10 mouse cellular contexts compared by ENCODE assay signal in genomic region chr4:82403975-82404651, GRCm38 (mm10).
DNase-seq lines count a peak whose midpoint lies in the region; ATAC-seq and TF ChIP-seq lines count a peak whose summit lies in the region.
"Had no signal": no experiment of that assay in that cellular context is flagged by ENCODE, and none has a peak within 500 bp of the region (broad histone marks: within the 10 kb centered on the region; RNA-seq: fewer than 3 reads in every experiment).

No protein-coding gene starts in this region.

- ATAC-seq in liver, embryonic 11.5 days (replicated peaks; ENCODE audit: low FRiP score), result no peak
- peak; percentile 28; the same call in 1 of the 2 replicates for ATAC-seq in kidney, embryonic 16.5 days (ENCODE audit: low FRiP score, low TSS enrichment)
- peak; percentile 48; the same call in 1 of the 2 replicates for ATAC-seq in stomach, embryonic 16.5 days (ENCODE audit: insufficient read depth, low FRiP score)

- H3K9ac ChIP-seq in liver, embryonic 11.5 days (ENCODE audit: low read depth, low read length), result no peak overlapping the region
- no peak overlapping the region for H3K9ac ChIP-seq in kidney, embryonic 16.5 days (replicated peaks; ENCODE audit: low read length)
- no peak overlapping the region for H3K9ac ChIP-seq in stomach, embryonic 16.5 days (ENCODE audit: low read length)

- H3K4me1 ChIP-seq in liver, embryonic 11.5 days (replicated peaks; ENCODE audit: control insufficient read depth, insufficient read depth, low read length), result peaks cover 19% of the 10 kb centered on the region
- peaks cover 33% of the 10 kb centered on the region for H3K4me1 ChIP-seq in kidney, embryonic 16.5 days (ENCODE audit: insufficient read depth, low read length)
- H3K4me1 ChIP-seq in lung, adult 2 months (ENCODE audit: control insufficient read depth, insufficient read depth, low read length), result peaks cover 33% of the 10 kb centered on the region
- H3K4me1 ChIP-seq in stomach, embryonic 16.5 days (ENCODE audit: control insufficient read depth, insufficient read depth, low read length), result peaks cover 53% of the 10 kb centered on the region

- no peaks in the 10 kb centered on the region for H3K9me3 ChIP-seq in liver, embryonic 11.5 days (ENCODE audit: control insufficient read depth, low read length)
- H3K9me3 ChIP-seq in kidney, embryonic 16.5 days (ENCODE audit: low read length), result no peaks in the 10 kb centered on the region
- H3K9me3 ChIP-seq in stomach, embryonic 16.5 days (replicated peaks; ENCODE audit: control insufficient read depth, low read length), result no peaks in the 10 kb centered on the region

- no peaks in the 10 kb centered on the region for H3K36me3 ChIP-seq in liver, embryonic 11.5 days (ENCODE audit: control insufficient read depth, insufficient read depth, low read length)
- H3K36me3 ChIP-seq in kidney, embryonic 16.5 days (ENCODE audit: insufficient read depth, low read length), result no peaks in the 10 kb centered on the region
- no peaks in the 10 kb centered on the region for H3K36me3 ChIP-seq in stomach, embryonic 16.5 days (ENCODE audit: control insufficient read depth, insufficient read depth, low read length)
- H3K36me3 ChIP-seq: G1E had no signal

- no peak for TF ChIP-seq CTCF in lung, adult 2 months (IDR thresholded peaks at IDR 0.05; ENCODE audit: insufficient read depth, low read length)

- WGBS in liver, embryonic 11.5 days, result 69% methylated on average over 13 of the region's 13 CpGs
- 56% methylated on average over 13 of the region's 13 CpGs for WGBS in kidney, embryonic 16.5 days
- WGBS in lung, adult 2 months, result 23% methylated on average over 13 of the region's 13 CpGs
- 40% methylated on average over 13 of the region's 13 CpGs for WGBS in stomach, embryonic 16.5 days

- H3K27ac ChIP-seq in liver, embryonic 11.5 days (ENCODE audit: low read depth, low read length), result 0 out of 2 replicates have a peak overlapping the region, but pooled peaks have one; percentile 38
- H3K27ac ChIP-seq in kidney, embryonic 16.5 days (ENCODE audit: low read length), result peak overlapping the region; percentile 19; the same call in 1 of the 2 replicates
- peak overlapping the region; percentile 65 for H3K27ac ChIP-seq in stomach, embryonic 16.5 days (ENCODE audit: low read length)

- H3K27me3 ChIP-seq in liver, embryonic 11.5 days (replicated peaks; ENCODE audit: control insufficient read depth, insufficient read depth, low read length), result no peaks in the 10 kb centered on the region
- no peaks in the 10 kb centered on the region for H3K27me3 ChIP-seq in kidney, embryonic 16.5 days (ENCODE audit: insufficient read depth, low read length)
- H3K27me3 ChIP-seq in stomach, embryonic 16.5 days (ENCODE audit: control insufficient read depth, insufficient read depth, low read length), result no peaks in the 10 kb centered on the region

- H3K4me2 ChIP-seq in liver, embryonic 11.5 days, result no peak overlapping the region
- 0 out of 2 replicates have a peak overlapping the region, but pooled peaks have one; percentile 11 for H3K4me2 ChIP-seq in kidney, embryonic 16.5 days (replicated peaks; ENCODE audit: low read depth, low read length)
- 0 out of 2 replicates have a peak overlapping the region, but pooled peaks have one; percentile 20 for H3K4me2 ChIP-seq in stomach, embryonic 16.5 days (ENCODE audit: low read depth, low read length)

- DNase-seq in liver, embryonic 11.5 days (ENCODE audit: low spot score), result no peak
- DNase-seq in liver, result no peak
- peak; percentile 89 to 92 for DNase-seq in cerebellum, postnatal 10 days
- DNase-seq in heart, adult 8-10 months (ENCODE audit: low spot score), result peak; percentile 56
- peak; percentile 65 for DNase-seq in lung, adult 2 months
- no peak for DNase-seq in urinary bladder, adult 18-20 months (ENCODE audit: low spot score in 2 of 2)

- TF ChIP-seq POLR2A in lung, adult 2 months (IDR thresholded peaks at IDR 0.05; ENCODE audit: borderline replicate concordance, extremely low read depth, low read depth, low read length), result no peak

- H3K4me3 ChIP-seq in liver, embryonic 11.5 days (ENCODE audit: low read depth, low read length), result no peak overlapping the region
- no peak overlapping the region for H3K4me3 ChIP-seq in kidney, embryonic 16.5 days (ENCODE audit: low read length)
- no peak overlapping the region for H3K4me3 ChIP-seq in lung, adult 2 months (replicated peaks; ENCODE audit: extremely low read depth, low read depth, low read length)
- no peak overlapping the region for H3K4me3 ChIP-seq in stomach, embryonic 16.5 days (replicated peaks; ENCODE audit: low read length)
- H3K4me3 ChIP-seq: myocyte had no signal

Comparison
In these comparisons a context has a peak if more than half of its experiments do, and no peak if none do; other contexts are left out.
1. DNase-seq: peak in cerebellum, postnatal 10 days (2 of 2), heart, adult 8-10 months (single experiment) and lung, adult 2 months (single experiment); none in liver, embryonic 11.5 days (single experiment), liver (single experiment) and urinary bladder, adult 18-20 months (0 of 2).
2. Peak in every context shown above with its lines, with median percentiles within 50 percentile points of each other: H3K27ac ChIP-seq.